Mouse (Mus musculus) liver, embryonic 11.5 days (tissue): ENCODE results near the gene Card9. TPM values are rescaled to one million over a fixed set of nuclear protein-coding genes. Genes with fewer than 3 reads are reported as not detected.
A peak's percentile ranks its signal among the peaks of the same experiment; 100 is the strongest.

Source experiments
- ATAC-seq: fragments of 200-750 bp; cut with Nextera tagmentation; replicated peaks from 2 replicates; pipeline ENCODE4 v1.8.0; 2017; ENCODE audit warnings: moderate number of reproducible peaks, mild to moderate bottlenecking, moderate TSS enrichment, moderate library complexity; ENCODE audit not compliant: low FRiP score
- DNase-seq: peaks from one replicate; pipeline ENCODE4 v3.0.0-alpha.2; 2017; ENCODE audit warnings: low spot score
- H3K27ac ChIP-seq: fragments of 300-500 bp; sonication (generic); 2 replicates; pipeline ENCODE4 v1.5.1; 2014; ENCODE audit warnings: mild to moderate bottlenecking, low read depth, low read length, control low read depth
- H3K27me3 ChIP-seq: fragments of 300-500 bp; sonication (generic); replicated peaks from 2 replicates; pipeline ENCODE4 v1.6.1; 2014; ENCODE audit warnings: low read length, mixed read lengths; ENCODE audit not compliant: control insufficient read depth, insufficient read depth
- H3K36me3 ChIP-seq: fragments of 300-500 bp; sonication (generic); 2 replicates; pipeline ENCODE4 v1.6.1; 2014; ENCODE audit warnings: mild to moderate bottlenecking, low read length, moderate library complexity, mixed read lengths; ENCODE audit not compliant: control insufficient read depth, insufficient read depth
- H3K4me1 ChIP-seq: fragments of 300-500 bp; sonication (generic); replicated peaks from 2 replicates; pipeline ENCODE4 v1.6.1; 2014; ENCODE audit warnings: low read length, mixed read lengths; ENCODE audit not compliant: control insufficient read depth, insufficient read depth
- H3K4me2 ChIP-seq: fragments of 300-500 bp; sonication (generic); 2 replicates; pipeline ENCODE4 v1.6.1; 2014; ENCODE audit warnings: mild to moderate bottlenecking, control low read depth, moderate library complexity
- H3K4me3 ChIP-seq: fragments of 300-500 bp; sonication (generic); 2 replicates; pipeline ENCODE4 v1.5.1; 2014; ENCODE audit warnings: low read depth, low read length, control low read depth
- H3K9ac ChIP-seq: fragments of 300-500 bp; sonication (generic); 2 replicates; pipeline ENCODE4 v1.6.1; 2014; ENCODE audit warnings: low read depth, low read length, control low read depth
- H3K9me3 ChIP-seq: fragments of 300-500 bp; sonication (generic); 2 replicates; pipeline ENCODE4 v1.6.1; 2016; ENCODE audit warnings: low read length, inconsistent platforms, mixed read lengths; ENCODE audit not compliant: control insufficient read depth
- WGBS: fragments of 180-500 bp; shearing (Covaris S2); extraction: QIAGEN DNeasy Blood & Tissue Kit; methylation state at CpG from one replicate; pipeline ENCODE4 v1.1.7; 2014; 5-methylcytosine and 5-hydroxymethylcytosine counted together
- polyA plus RNA-seq: library from polyadenylated mRNA; unstranded; fragments of >200 nt; fragmentation: Nextera tagmentation; extraction: Ambion mirVana; gene quantifications from 2 replicates; pipeline ENCODE4 v1.2.1, GENCODE M21; 2014

The Card9 gene
- polyA plus RNA-seq, 1 experiment from 2014 or later, result 1.7 TPM

DNA sequence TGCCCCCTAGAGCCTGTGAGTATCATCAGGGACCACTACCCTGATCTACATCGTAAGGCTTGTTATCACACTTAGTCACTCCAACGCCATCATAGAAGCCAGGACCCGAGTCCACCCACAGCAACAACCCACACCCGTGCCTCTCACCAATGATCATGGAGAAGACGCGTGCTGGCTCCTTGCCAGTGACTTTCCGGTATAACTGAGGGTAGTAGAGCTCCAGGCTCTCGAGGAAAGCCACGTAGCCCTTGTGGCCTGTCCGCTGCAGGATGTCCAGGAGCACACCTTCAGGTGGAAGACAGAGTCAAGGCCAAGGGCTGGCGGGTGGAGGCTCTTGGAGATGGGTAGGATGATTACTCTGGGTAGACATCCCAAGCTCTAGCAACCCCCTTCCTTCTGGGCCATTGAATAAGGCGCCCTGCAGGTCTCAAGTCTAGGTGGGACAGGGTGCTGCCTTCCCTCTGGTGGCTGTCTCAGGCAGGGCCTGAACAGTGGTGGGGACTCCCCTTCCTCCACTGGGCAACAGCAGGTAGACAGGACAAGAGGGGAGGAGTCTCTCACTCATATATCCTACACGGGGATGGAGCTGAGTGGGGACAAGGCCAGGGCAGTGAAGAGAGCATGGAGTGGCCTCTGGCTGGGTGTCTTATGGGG lies 1.9 kb downstream of the Card9 start:
- Histone ChIP-seq H3K36me3 (no peaks in the 10 kb centered on the region; the same call in 1 of the 2 replicates), H3K27me3 (no peaks in the 10 kb centered on the region), H3K9me3 (no peaks in the 10 kb centered on the region), H3K4me2 (no peak overlapping the region), H3K27ac (no peak overlapping the region), H3K4me3 (no peak overlapping the region), H3K9ac (no peak overlapping the region), H3K4me1 (no peaks in the 10 kb centered on the region)
- DNase-seq (no peak), ATAC-seq (no peak)
- WGBS, result 81% methylated on average over 13 of the region's 13 CpGs

DNA sequence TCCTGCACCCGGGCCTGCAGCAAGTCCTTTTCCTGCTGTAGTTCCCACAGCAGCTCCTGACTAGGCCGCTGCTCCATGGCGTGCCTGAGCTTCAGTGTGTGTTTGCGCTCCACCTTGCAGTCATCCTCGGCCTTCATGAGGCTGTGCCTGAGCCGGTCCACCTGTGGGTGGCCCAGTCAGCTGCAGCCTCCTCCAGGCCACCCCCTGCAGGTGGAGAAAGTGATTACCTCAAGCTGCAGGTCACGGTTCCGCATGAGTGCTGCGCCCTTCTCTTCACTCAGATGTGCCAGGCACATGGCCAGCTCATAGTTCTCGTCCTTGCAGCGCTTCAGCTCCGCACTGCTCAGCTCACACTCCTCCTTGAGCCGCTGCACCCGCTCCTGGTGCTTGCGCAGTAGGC lies 3.2 kb downstream of the Card9 start:
- H3K9me3 ChIP-seq, result no peaks in the 10 kb centered on the region
- H3K4me3 ChIP-seq, result no peak overlapping the region
- no peaks in the 10 kb centered on the region for H3K36me3 ChIP-seq
- 64% methylated on average over 15 of the region's 15 CpGs for WGBS
- DNase-seq (no peak), ATAC-seq (no peak)
- no peak overlapping the region for H3K9ac ChIP-seq
- H3K27ac ChIP-seq, result no peak overlapping the region
- no peaks in the 10 kb centered on the region for H3K27me3 ChIP-seq
- H3K4me2 ChIP-seq, result no peak overlapping the region
- H3K4me1 ChIP-seq, result peaks cover 6% of the 10 kb centered on the region

DNA sequence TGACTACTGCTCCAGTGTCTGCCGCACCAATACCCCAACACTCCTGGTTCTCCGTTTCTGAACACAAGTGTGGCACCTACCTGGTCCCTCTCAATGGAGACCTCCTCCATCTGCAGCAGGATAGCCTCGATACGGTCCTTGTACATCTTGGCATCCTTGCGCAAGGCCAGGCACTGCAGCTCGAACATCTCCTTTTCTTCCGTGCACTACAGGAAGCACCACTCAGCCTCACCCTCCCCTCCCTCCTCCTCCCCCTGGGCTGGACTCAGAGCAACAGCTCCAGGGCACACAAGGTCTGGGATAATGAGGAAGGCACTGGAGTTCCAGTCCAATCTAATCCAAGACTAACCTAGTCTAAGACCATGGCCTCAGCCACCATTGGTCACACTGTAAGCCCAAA lies 4.0 kb downstream of the Card9 start:
- H3K9ac ChIP-seq, result no peak overlapping the region
- H3K4me1 ChIP-seq, result peaks cover 7% of the 10 kb centered on the region
- H3K27ac ChIP-seq, result no peak overlapping the region
- DNase-seq, result no peak
- no peaks in the 10 kb centered on the region for H3K9me3 ChIP-seq
- 67% methylated on average over 7 of the region's 7 CpGs for WGBS
- no peaks in the 10 kb centered on the region for H3K27me3 ChIP-seq
- ATAC-seq, result no peak
- no peak overlapping the region for H3K4me3 ChIP-seq
- no peaks in the 10 kb centered on the region for H3K36me3 ChIP-seq
- H3K4me2 ChIP-seq, result no peak overlapping the region

DNA sequence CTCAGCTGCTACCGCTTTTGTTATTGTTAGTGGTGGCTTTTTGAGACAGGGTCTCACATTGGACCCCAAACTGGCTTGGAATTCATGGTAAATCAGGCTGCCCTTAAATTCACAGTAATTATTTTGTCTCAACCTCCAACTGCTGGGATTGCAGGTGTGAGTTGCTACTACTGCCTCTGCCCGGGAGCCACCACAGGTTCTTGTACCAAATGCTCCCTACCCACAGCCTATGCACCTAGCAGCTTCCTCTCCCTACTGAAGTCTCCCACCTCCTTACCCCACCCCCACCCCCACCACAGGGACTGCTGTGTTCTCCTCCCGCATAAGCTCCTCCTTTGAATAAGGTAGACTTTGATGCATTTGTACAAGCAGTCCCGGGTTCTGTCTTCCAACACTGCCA lies 4.5 kb downstream of the Card9 start:
- no peaks in the 10 kb centered on the region for H3K9me3 ChIP-seq
- H3K9ac ChIP-seq, result no peak overlapping the region
- no peak for ATAC-seq
- no peaks in the 10 kb centered on the region for H3K36me3 ChIP-seq
- DNase-seq, result no peak
- 79% methylated on average over 4 of the region's 4 CpGs for WGBS
- H3K27me3 ChIP-seq, result no peaks in the 10 kb centered on the region
- H3K4me1 ChIP-seq, result peaks cover 7% of the 10 kb centered on the region
- H3K27ac ChIP-seq, result no peak overlapping the region
- no peak overlapping the region for H3K4me2 ChIP-seq
- no peak overlapping the region for H3K4me3 ChIP-seq

DNA sequence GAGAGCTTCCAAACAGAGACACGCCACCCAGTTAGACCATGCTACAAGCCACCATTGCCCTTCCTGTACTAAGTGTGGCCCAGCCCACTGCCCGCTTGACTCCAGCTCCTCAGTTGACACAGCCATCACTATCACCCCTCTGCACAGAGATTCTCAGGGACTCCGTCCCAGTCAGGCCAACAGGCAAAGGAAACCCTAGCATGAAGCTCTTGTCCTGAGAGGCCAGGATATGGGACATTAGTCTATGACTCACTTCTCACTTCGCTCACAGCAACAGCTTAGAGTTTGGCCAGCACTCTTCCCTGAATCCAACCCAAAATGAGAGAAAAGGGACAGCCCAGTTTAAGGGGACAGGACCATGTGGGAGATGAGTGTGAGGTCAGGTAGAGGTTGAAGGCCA lies 6.3 kb downstream of the Card9 start:
- Histone ChIP-seq H3K9me3 (no peaks in the 10 kb centered on the region), H3K4me3 (no peak overlapping the region), H3K36me3 (peaks cover 4% of the 10 kb centered on the region; the same call in 1 of the 2 replicates), H3K4me2 (no peak overlapping the region), H3K4me1 (peaks cover 14% of the 10 kb centered on the region), H3K9ac (no peak overlapping the region), H3K27me3 (no peaks in the 10 kb centered on the region), H3K27ac (no peak overlapping the region)
- DNase-seq (no peak), ATAC-seq (no peak)
- WGBS, result 87% methylated on average over 4 of the region's 4 CpGs

DNA sequence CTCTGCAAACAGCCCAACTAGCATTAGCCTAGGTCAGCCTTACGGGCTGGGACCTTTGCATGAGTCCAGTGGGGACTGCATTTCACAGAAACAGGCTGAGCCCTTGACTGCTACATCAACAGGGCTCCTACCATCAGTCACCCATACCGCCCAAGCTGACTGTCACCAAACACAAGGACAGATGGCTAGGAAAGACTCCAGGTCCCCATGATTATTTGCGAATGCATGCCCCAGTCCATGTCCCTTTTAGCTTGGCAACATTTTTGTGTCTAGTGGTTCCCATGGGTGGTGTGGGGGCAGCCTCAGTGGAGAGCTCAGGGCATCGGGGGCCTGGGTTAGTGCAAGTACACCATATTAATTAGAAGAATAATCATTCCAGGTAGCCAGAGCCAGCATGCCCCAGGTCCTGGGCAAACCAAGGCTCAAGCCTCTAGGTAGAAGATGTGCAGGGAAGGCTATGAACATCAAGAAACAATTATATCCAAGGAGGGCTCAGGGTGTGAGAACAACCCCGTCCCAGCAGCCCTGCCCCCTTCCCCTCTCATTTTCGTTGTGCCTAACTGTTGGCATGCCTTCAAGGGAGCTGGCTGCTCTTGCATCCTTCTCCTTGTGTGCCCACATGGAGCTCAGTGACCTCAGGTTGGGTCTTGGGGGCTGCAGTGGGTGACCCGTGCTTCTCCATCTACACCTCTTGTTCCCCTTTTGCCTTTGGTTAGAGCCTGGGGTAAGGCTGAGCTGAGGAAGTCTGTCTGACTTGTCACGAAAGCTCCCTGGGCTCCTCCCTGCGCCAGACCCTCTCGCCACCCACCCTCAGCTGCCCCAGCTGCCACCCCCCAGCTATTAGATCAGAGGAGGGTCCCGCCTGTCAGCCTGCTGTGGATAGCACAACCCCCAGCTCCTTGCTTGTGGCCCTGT lies 7.4 kb downstream of the Card9 start:
- H3K9ac ChIP-seq, result no peak overlapping the region
- WGBS, result 83% methylated on average over 11 of the region's 11 CpGs

DNA sequence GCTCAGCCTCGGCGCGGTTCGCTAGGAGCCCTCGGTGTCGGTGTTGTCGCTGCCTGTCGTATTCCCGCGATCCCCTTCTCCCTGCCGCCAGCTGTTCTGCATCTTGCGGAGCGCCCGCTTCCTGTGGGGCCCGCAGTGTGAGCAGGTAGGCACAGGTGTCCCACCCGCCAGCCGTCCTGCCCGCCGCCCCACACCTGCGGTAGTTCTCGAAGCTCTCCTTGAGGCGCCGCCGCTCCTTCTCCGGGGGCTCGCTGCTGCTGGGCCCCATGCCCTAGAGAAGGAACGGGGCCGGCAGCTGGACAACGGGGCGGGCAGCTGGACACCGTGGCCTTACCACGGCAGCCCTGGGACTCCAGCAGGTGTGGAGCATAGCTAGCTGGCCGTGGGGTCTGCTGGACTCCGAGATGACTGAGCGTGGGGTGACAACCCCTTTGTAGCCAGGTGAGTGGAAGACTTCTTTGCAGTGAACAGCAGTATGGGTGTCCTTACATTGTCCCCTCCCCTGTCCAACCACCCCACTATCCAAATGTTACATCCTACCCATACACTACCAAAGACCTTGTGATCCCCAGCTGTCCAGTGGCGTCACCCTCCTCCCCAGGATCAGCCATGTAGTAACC lies 8.3 kb downstream of the Card9 start:
- peak overlapping the region; percentile 93 for H3K9ac ChIP-seq
- 5% methylated on average over 36 of the region's 36 CpGs for WGBS
- H3K4me2 ChIP-seq, result peak overlapping the region; percentile 97
- H3K4me3 ChIP-seq, result peak overlapping the region; percentile 82
- H3K9me3 ChIP-seq, result no peaks in the 10 kb centered on the region
- H3K27me3 ChIP-seq, result no peaks in the 10 kb centered on the region
- H3K27ac ChIP-seq, result no peak overlapping the region; the same call in 1 of the 2 replicates
- DNase-seq (no peak), ATAC-seq (peak; percentile 42)
- H3K36me3 ChIP-seq, result peaks cover 4% of the 10 kb centered on the region; the same call in 1 of the 2 replicates
- H3K4me1 ChIP-seq, result peaks cover 22% of the 10 kb centered on the region

More for the DNA sequence above, 7.4 kb downstream of the Card9 start:
- Histone ChIP-seq H3K9me3 (no peaks in the 10 kb centered on the region), H3K4me2 (peak overlapping the region; percentile 97), H3K4me3 (peak overlapping the region; percentile 82), H3K27ac (no peak overlapping the region), H3K36me3 (peaks cover 4% of the 10 kb centered on the region; the same call in 1 of the 2 replicates), H3K27me3 (no peaks in the 10 kb centered on the region), H3K4me1 (peaks cover 16% of the 10 kb centered on the region)
- DNase-seq (no peak), ATAC-seq (no peak)

DNA sequence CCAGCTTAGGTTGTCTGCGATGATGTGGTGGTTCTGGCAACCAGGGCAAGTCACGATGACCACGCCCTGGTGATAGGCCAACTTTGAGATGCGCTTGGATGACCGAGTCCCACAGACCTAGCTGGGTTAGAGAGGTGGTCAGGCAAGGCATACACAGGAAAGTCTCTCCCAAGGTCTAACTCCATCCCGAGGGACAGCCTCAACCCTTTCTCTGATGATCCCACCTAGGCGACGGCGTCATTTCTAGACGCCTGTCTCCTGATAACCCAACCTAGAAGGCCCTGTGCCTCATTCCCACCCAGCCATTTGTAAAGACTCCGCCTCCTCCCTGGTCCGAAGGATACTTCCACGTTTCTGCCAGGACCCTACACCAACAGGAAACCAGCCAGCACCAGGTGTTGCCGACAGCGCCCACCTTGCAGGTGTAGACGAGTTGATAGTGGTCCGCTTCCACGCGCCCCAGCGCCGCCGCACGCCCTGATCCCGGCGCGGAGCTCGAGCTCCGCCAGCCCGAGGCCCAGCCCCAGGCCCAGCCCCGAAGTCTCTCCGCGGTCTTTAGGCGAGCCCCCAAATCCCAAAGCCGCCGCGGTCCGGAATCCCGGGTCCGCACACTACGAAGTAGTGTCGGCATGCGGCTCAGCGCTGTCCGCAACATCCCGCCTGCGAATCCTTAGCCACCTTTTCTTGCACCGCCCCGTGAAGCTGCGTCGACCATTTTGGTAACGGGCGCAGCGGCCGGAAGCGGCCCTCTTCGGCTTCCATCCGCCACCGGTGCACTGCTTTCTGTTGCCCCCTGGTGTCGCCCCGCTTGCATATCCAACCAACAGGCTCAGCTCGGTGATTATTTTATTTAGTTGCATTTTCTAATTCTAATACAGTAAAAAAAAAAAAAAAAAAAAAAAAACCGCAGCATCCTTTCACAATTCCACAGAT lies 9.1 kb downstream of the Card9 start, which contains the start of gene Dnlz:
Gene Dnlz, minus strand, starts transcription at position 753 of the 933 bp plus-strand sequence.
- Histone ChIP-seq H3K4me1 (peaks cover 22% of the 10 kb centered on the region), H3K9ac (peak within 1 kb of the TSS; percentile 93), H3K27ac (peak within 1 kb of the TSS; percentile 84), H3K4me3 (peak within 1 kb of the TSS; percentile 82), H3K4me2 (peak within 1 kb of the TSS; percentile 97), H3K36me3 (peaks cover 8% of the 10 kb centered on the region; the same call in 1 of the 2 replicates), H3K9me3 (no peaks in the 10 kb centered on the region), H3K27me3 (no peaks in the 10 kb centered on the region)
- DNase-seq, result peak; percentile 89
- ATAC-seq, result peak; percentile 82
- 1% methylated on average over 62 of the region's 62 CpGs for WGBS
